Mouse (Mus musculus) embryonic facial prominence, embryonic 10.5 days (tissue): Measurements from ENCODE around the gene Cdk18. TPM values are rescaled to one million over a fixed set of nuclear protein-coding genes. Genes with fewer than 3 reads are reported as not detected.

Experiments
- DNase-seq: peaks from one replicate; pipeline ENCODE4 v3.0.0-alpha.2; 2017; ENCODE audit warnings: low spot score
- H3K27ac ChIP-seq: fragments of 300-500 bp; sonication (generic); replicated peaks from 2 replicates; pipeline ENCODE4 v1.5.1; 2016; ENCODE audit warnings: mild to moderate bottlenecking
- H3K27me3 ChIP-seq: fragments of 300-500 bp; sonication (generic); replicated peaks from 2 replicates; pipeline ENCODE4 v1.6.1; 2016; ENCODE audit warnings: low read depth, mild to moderate bottlenecking; ENCODE audit not compliant: poor library complexity, severe bottlenecking
- H3K36me3 ChIP-seq: fragments of 300-500 bp; sonication (generic); replicated peaks from 2 replicates; pipeline ENCODE4 v1.6.1; 2016; ENCODE audit warnings: mild to moderate bottlenecking, moderate library complexity
- H3K4me1 ChIP-seq: fragments of 300-500 bp; sonication (generic); 2 replicates; pipeline ENCODE4 v1.6.1; 2016
- H3K4me3 ChIP-seq: fragments of 300-500 bp; sonication (generic); 2 replicates; pipeline ENCODE4 v1.5.1; 2016; ENCODE audit warnings: mild to moderate bottlenecking, moderate library complexity
- H3K9me3 ChIP-seq: fragments of 300-500 bp; sonication (generic); 2 replicates; pipeline ENCODE4 v1.6.1; 2016; ENCODE audit warnings: mild to moderate bottlenecking
- WGBS: fragments of 180-500 bp; shearing (Covaris S2); methylation state at CpG from one replicate; pipeline ENCODE4 v1.1.7; 2016; 5-methylcytosine and 5-hydroxymethylcytosine counted together
- polyA plus RNA-seq: library from polyadenylated mRNA; unstranded; fragments of >200 nt; fragmentation: Nextera tagmentation; extraction: Ambion mirVana; gene quantifications from 2 replicates; pipeline ENCODE4 v1.2.1, GENCODE M21; 2016

The Cdk18 gene
- polyA plus RNA-seq, 1 experiment from 2014 or later = 3.2 TPM

DNA sequence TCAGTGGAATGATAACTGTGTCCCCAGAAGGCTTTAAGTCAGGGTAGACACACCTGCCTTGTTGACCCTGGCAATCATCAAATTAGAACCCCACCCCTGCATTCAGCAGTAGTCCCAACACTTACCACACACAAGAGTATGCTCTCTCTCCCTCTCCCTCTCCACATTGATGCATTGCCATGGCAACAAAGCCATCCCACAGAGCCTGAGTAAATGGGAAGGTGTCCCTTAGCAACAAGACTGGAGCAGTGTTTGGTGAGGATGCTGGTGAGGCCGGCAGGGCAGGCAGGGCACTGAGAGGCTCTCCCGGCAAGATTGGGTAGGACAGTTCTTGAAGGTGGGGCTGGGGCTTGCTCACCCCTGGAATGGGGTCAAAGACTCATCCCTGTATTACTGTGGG is 4.7 kb upstream of the Cdk18 start:
- H3K27ac ChIP-seq = no peak overlapping the region
- H3K27me3 ChIP-seq = peaks cover 32% of the 10 kb centered on the region
- H3K36me3 ChIP-seq = no peaks in the 10 kb centered on the region
- H3K9me3 ChIP-seq = no peaks in the 10 kb centered on the region
- H3K4me1 ChIP-seq = peaks cover 46% of the 10 kb centered on the region
- DNase-seq = peak; percentile 50
- 35% methylated on average over 2 of the region's 2 CpGs for WGBS
- H3K4me3 ChIP-seq = no peak overlapping the region

DNA sequence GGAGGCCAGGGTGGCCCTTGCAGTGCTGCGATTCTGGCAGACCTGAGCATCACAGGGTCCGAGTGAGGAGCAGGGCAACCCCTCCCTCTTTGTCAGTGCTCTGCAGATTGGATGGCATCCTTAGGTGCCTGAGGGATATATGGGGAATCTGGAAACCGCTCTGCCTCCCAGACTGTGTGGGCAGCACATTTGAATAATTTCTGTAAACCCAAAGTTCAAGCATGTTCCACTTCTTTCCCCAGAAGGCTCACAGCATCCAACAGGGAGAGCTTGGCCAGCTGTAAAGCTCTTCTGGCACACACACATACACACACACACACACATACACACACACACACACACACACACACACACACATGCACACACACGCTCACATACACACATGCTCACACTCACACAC is 4.2 kb upstream of the Cdk18 start:
- 68% methylated on average over 4 of the region's 4 CpGs for WGBS
- Histone ChIP-seq H3K4me1 (peaks cover 51% of the 10 kb centered on the region), H3K27ac (no peak overlapping the region), H3K9me3 (no peaks in the 10 kb centered on the region), H3K4me3 (no peak overlapping the region), H3K36me3 (no peaks in the 10 kb centered on the region), H3K27me3 (peaks cover 37% of the 10 kb centered on the region)
- DNase-seq = no peak

DNA sequence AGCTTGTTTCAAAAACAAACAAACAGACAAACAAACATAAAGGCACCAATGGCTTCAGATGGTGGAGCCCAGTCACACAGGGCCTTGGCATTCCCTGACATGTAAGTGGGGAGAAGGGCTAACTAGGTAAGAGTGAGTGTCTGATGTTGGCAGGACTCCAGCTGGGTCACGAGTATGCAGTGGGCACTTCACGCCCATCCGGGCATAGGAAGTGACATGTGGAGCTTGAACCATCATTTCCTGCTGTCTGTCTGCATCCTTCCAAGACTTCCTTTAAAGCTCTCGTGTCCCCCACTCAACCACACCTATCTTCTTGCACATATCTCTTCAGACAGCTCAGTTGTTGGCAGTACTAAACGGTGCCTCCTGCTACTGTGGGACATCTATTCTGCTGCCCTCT is 3.6 kb upstream of the Cdk18 start:
- Histone ChIP-seq H3K27me3 (peaks cover 43% of the 10 kb centered on the region), H3K4me1 (peaks cover 57% of the 10 kb centered on the region), H3K36me3 (no peaks in the 10 kb centered on the region), H3K27ac (no peak overlapping the region), H3K9me3 (no peaks in the 10 kb centered on the region), H3K4me3 (no peak overlapping the region)
- no peak for DNase-seq
- 83% methylated on average over 5 of the region's 5 CpGs for WGBS

DNA sequence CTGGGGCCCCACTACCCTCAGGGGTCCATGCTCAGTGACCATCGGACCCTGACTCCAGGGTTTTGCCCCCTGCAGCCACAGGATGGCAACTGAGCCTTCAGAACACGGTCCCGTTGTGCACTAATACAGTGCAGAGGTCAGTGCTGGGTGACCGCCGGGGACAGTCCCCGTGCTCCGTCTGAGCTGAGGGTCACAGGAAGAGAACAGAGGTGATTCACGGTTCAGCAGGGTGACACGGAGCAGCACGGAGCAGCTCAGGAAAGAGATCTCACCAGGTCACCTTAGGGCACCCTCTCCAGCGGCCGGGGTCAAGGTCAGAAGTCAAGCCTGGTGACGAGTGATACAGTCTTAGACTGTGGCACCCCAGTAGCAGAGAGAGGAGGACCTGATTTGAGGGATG is 2.3 kb upstream of the Cdk18 start:
- WGBS = 32% methylated on average over 13 of the region's 13 CpGs
- Histone ChIP-seq H3K27ac (no peak overlapping the region), H3K4me1 (peaks cover 69% of the 10 kb centered on the region), H3K9me3 (no peaks in the 10 kb centered on the region), H3K27me3 (peaks cover 57% of the 10 kb centered on the region), H3K36me3 (no peaks in the 10 kb centered on the region), H3K4me3 (no peak overlapping the region)
- no peak for DNase-seq

DNA sequence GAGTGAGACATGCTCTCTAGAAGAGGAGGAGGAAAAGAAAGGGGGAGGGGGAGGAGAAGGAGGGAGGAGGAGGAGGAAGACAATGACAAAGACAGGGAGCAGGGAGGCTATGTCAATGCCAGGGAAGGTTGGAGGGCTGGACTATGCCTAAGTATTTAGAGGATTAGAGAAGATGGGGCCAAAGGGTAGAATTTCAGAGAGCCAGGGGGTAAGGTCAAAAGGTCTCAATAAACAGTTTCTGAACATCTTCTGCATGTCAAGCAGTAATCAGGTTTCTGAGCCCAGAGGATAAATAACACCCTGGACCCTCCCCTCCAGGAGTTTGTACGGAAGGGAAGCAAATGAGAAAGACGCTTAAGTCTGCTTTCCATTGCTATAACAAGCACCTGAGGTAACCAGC is 1.7 kb upstream of the Cdk18 start:
- Histone ChIP-seq H3K4me1 (peaks cover 69% of the 10 kb centered on the region), H3K4me3 (no peak overlapping the region), H3K27me3 (peaks cover 61% of the 10 kb centered on the region), H3K9me3 (no peaks in the 10 kb centered on the region), H3K27ac (no peak overlapping the region), H3K36me3 (no peaks in the 10 kb centered on the region)
- WGBS = 29% methylated on average over 2 of the region's 2 CpGs
- no peak for DNase-seq

DNA sequence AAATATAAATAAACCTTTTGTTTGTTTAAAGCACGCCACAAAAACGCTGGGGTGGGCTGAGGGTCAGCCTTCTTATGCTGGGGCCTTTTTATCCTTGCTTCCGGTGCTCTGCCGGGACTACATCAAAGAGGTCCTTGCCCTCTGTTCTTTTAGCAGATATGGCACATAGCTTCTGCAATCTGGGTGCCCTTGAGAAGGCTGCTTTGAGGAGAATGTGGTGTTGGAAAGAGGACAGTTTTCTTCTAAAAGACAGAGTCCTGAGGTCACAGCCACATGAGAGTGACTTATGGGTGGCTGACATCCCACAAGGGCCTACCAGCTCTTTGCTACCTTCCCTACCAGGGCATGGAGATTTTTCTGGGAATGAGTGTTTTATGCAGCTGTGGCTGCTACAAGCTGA is 1.1 kb upstream of the Cdk18 start:
- WGBS = 70% methylated on average over 4 of the region's 4 CpGs
- no peak overlapping the region for H3K27ac ChIP-seq
- peaks cover 69% of the 10 kb centered on the region for H3K4me1 ChIP-seq
- H3K27me3 ChIP-seq = peaks cover 61% of the 10 kb centered on the region
- no peak overlapping the region for H3K4me3 ChIP-seq
- H3K36me3 ChIP-seq = no peaks in the 10 kb centered on the region
- H3K9me3 ChIP-seq = no peaks in the 10 kb centered on the region
- no peak for DNase-seq

DNA sequence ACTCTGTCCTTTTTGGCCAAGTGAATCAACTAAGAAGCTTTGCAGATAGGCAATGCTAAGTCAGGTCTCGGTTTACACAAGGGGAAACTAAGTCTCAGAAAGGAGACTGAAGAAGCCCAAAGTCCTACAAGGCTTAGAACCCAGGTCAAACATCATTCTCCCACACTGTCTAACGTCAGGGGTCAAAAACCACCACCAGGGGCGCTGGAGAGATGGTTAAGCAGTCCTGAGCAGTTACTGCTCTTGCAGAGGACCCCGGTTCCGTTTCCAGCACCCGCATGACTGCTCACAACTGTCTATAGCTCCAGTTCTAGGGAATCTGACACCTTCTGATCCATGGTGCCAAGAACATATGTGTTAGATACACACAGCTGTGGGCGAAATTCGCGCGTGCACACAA is 687 bp upstream of the Cdk18 start:
- 58% methylated on average over 10 of the region's 10 CpGs for WGBS

DNA sequence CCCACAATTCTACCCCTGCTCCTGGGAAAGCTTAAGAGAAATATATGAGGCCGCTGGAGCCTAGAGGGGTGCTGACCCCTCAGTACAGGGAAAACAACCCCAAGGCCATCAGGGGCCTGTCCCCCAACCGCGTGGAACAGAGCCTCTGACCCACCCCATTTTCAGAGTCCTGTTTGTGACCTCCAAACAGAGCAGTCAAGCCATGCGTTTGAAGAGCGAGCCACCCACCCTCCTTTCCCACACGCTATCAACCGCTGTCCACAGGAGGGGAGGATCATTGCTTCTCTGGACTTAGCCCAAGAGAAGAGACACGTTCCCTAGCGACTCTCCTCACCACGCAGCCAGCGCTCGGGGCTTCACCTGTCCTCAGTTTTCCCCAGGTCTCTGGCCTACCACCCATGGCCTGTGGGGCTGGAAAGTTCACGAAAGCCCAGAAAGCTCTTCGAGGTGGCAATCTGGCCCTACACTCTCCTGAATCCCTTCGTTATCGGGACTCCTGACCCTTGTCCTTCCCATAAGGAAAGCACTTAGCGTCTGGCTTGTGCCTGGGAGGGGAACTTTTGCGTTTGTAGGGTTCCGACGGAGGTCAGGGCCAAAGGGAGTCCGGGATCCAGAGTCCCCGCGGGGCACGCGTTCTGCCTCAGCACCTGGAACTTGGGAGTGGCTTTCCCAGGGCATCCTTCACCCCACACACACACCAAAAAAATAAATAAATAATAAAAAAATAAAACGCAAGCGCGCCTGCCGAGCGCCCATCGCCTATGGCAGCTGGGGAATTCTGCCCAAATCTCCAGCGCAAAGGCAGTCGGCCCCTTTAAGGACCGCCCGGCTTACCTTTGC is 688 bp downstream of the Cdk18 start:
- H3K36me3 ChIP-seq = no peaks in the 10 kb centered on the region
- peaks cover 61% of the 10 kb centered on the region for H3K27me3 ChIP-seq
- 4% methylated on average over 35 of the region's 35 CpGs for WGBS
- H3K4me3 ChIP-seq = peak overlapping the region; percentile 76
- peaks cover 70% of the 10 kb centered on the region for H3K4me1 ChIP-seq
- peak overlapping the region; percentile 85 for H3K27ac ChIP-seq
- DNase-seq = no peak
- H3K9me3 ChIP-seq = no peaks in the 10 kb centered on the region

More for the DNA sequence above, 687 bp upstream of the Cdk18 start:
- peak; percentile 60 for DNase-seq
- H3K9me3 ChIP-seq = no peaks in the 10 kb centered on the region
- H3K4me1 ChIP-seq = peaks cover 72% of the 10 kb centered on the region
- H3K36me3 ChIP-seq = no peaks in the 10 kb centered on the region
- H3K4me3 ChIP-seq = peak overlapping the region; percentile 76
- no peak overlapping the region for H3K27ac ChIP-seq
- H3K27me3 ChIP-seq = peaks cover 61% of the 10 kb centered on the region

DNA sequence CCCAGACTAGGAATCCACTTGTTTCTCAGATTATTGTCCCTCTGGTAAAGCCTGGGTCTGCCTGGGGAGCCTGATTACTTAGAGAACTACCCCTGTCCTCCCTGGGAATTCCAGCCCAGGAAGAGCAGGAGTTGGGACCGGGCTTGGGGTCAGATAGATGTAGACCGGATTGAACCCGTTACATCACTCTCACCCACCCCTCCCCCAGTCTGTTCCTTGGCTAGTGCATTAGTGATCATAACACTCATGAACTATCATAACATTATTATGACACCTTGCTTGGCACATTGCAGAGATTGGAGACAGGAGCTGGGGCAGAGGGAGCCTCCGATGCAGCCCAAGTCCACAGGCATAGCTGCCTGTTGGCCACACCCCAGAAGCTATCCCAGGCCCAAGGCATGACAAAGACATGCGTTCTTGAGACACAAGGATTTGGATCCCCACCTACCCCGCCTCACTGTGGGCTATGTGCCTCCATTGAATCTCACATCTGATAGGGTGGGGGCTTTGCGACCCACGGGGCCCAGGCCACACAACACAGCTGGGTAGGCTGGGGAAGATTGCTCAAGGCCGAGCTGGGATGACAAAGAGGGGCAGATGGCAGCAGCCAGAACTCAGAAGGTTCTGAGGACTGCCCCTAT is 1.4 kb downstream of the Cdk18 start:
- Histone ChIP-seq H3K27ac (no peak overlapping the region), H3K4me3 (peak overlapping the region; percentile 76)

DNA sequence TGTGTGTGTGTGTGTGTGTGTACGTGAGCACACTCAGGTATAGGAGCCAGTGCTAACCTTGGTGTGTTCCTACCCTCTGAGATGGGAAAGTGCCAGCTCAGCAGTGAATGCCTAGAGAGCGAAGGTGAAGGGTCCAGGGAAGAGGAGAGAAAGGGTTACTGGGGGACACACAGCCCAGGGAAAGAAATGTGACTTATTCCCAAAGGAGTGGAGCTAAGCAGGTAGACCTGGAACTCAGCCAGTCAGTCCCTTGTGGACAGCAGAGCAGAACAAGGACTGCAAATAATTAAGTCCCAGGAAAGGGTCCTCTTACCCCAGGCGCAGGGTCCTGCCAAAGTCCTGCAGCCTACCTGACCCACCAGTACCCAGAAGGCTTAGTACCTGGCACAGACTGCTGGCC is 2.6 kb downstream of the Cdk18 start:
- DNase-seq = no peak
- Histone ChIP-seq H3K27ac (no peak overlapping the region), H3K4me1 (peaks cover 70% of the 10 kb centered on the region), H3K27me3 (peaks cover 49% of the 10 kb centered on the region), H3K4me3 (no peak overlapping the region), H3K9me3 (no peaks in the 10 kb centered on the region), H3K36me3 (no peaks in the 10 kb centered on the region)
- WGBS = 92% methylated on average over 3 of the region's 3 CpGs

More for the DNA sequence above, 1.4 kb downstream of the Cdk18 start:
- DNase-seq = no peak
- Histone ChIP-seq H3K4me1 (peaks cover 70% of the 10 kb centered on the region), H3K9me3 (no peaks in the 10 kb centered on the region), H3K36me3 (no peaks in the 10 kb centered on the region), H3K27me3 (peaks cover 59% of the 10 kb centered on the region)
- WGBS = 52% methylated on average over 9 of the region's 9 CpGs

DNA sequence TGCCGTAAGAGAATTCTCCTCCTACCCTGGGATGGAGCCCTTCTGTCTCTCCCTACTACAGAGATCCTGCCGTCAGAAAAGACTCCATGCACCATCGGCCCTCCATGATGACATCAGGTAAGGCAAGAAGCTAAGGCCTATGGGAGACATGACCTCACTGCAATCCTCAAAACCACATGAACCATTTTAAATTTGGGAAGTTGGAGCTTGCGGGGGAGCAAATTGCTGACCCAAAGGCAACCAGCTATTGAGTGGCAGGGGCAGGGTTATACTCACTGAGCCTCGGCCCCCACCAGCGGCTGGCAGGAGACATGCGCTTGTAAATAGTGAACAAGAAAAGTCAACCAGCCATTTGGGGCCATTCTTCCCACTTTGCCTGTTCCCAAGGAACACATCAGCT is 3.9 kb downstream of the Cdk18 start:
- Histone ChIP-seq H3K27ac (no peak overlapping the region), H3K9me3 (peaks cover 2% of the 10 kb centered on the region; the same call in 1 of the 2 replicates), H3K4me3 (no peak overlapping the region), H3K27me3 (peaks cover 49% of the 10 kb centered on the region), H3K36me3 (no peaks in the 10 kb centered on the region), H3K4me1 (peaks cover 58% of the 10 kb centered on the region)
- 87% methylated on average over 7 of the region's 7 CpGs for WGBS
- no peak for DNase-seq

DNA sequence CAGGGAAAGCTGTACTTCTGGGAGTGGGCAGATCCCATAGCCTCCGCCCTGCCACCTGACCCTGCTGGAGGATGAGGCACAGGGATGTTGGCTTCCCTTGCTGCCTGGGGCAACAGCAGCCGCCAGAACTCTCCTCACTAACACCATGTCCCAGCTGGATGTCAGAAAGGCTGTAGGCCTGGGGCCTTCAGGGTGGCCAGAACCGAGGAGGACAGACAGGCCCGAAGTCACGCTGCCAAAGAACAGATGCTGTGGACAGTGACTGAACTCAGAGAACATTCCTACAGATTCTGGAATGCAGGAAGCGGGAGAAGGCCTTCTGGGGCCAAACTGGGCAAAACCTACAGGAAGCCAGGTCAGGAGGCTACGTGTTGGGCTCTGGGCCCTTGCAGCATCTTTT is 11.2 kb downstream of the Cdk18 start:
- DNase-seq = no peak
- H3K27ac ChIP-seq = no peak overlapping the region; the same call in 1 of the 2 replicates
- peaks cover 2% of the 10 kb centered on the region; the same call in 1 of the 2 replicates for H3K9me3 ChIP-seq
- H3K4me3 ChIP-seq = no peak overlapping the region
- no peaks in the 10 kb centered on the region for H3K36me3 ChIP-seq
- 51% methylated on average over 7 of the region's 7 CpGs for WGBS
- peaks cover 6% of the 10 kb centered on the region; the same call in 1 of the 2 replicates for H3K27me3 ChIP-seq
- peaks cover 37% of the 10 kb centered on the region for H3K4me1 ChIP-seq
